Mouse (Mus musculus): ENCODE results near the gene Htr2b. TPM values are rescaled to one million over a fixed set of nuclear protein-coding genes. Genes with fewer than 3 reads are reported as not detected.

The Htr2b gene
- total and polyA plus RNA-seq, 2 experiments, result not detected

GRCm38 (mm10) chr1:86076565-86076964, 35.2 kb downstream of the Htr2b start:
- H3K79me2 ChIP-seq (ENCODE audit: control insufficient read depth, insufficient read depth, low read length), result no peaks in the 10 kb centered on the region; the same call in 1 of the 2 replicates
- H3K9ac ChIP-seq (ENCODE audit: low read depth, low read length), result no peak overlapping the region
- DNase-seq (ENCODE audit: extremely low read depth, low read depth, low spot score), result no peak
- H3K27me3 ChIP-seq (ENCODE audit: control insufficient read depth, insufficient read depth, low read length), result no peaks in the 10 kb centered on the region
- no peak overlapping the region for H3K27ac ChIP-seq (replicated peaks; ENCODE audit: insufficient read depth, low read depth, low read length)
- WGBS, result 97% methylated on average over 2 of the region's 2 CpGs
- no peaks in the 10 kb centered on the region for H3K4me1 ChIP-seq (ENCODE audit: control insufficient read depth, insufficient read depth, low read length)
- TF ChIP-seq CTCF (IDR thresholded peaks at IDR 0.05; ENCODE audit: low read depth, low read length) (no peak), POLR2A (IDR thresholded peaks at IDR 0.05; ENCODE audit: extremely low read depth, insufficient read depth, low read length) (no peak)
- H3K4me3 ChIP-seq (ENCODE audit: insufficient read depth, low read depth, low read length), result no peak overlapping the region
- H3K36me3 ChIP-seq (ENCODE audit: control insufficient read depth, insufficient read depth, low read length), result peaks cover 75% of the 10 kb centered on the region

GRCm38 (mm10) chr1:86064271-86064991, 47.3 kb downstream of the Htr2b start, which contains the start of gene Psmd1:
Psmd1 (plus strand) TSS chr1:86064387.
- peak; percentile 70 for TF ChIP-seq CTCF (IDR thresholded peaks at IDR 0.05; ENCODE audit: low read depth, low read length)
- 0 out of 2 replicates have a peak, but pooled peaks have one; percentile 57 for TF ChIP-seq POLR2A (IDR thresholded peaks at IDR 0.05; ENCODE audit: extremely low read depth, insufficient read depth, low read length)
- DNase-seq (ENCODE audit: extremely low read depth, low read depth, low spot score), result peak; percentile 82
- H3K79me2 ChIP-seq (ENCODE audit: control insufficient read depth, insufficient read depth, low read length), result peaks cover 22% of the 10 kb centered on the region
- H3K4me3 ChIP-seq (ENCODE audit: insufficient read depth, low read depth, low read length), result peak within 1 kb of the TSS; percentile 84
- H3K4me1 ChIP-seq (ENCODE audit: control insufficient read depth, insufficient read depth, low read length), result peaks cover 20% of the 10 kb centered on the region
- under 1% methylated on average over 47 of the region's 47 CpGs for WGBS
- peak within 1 kb of the TSS; percentile 91 for H3K27ac ChIP-seq (replicated peaks; ENCODE audit: insufficient read depth, low read depth, low read length)
- peak within 1 kb of the TSS; percentile 85 for H3K9ac ChIP-seq (ENCODE audit: low read depth, low read length)
- no peaks in the 10 kb centered on the region for H3K27me3 ChIP-seq (ENCODE audit: control insufficient read depth, insufficient read depth, low read length)
- H3K36me3 ChIP-seq (ENCODE audit: control insufficient read depth, insufficient read depth, low read length), result peaks cover 3% of the 10 kb centered on the region; the same call in 1 of the 2 replicates

- WGBS, result 86% methylated on average over 6 of the region's 6 CpGs
- Histone ChIP-seq H3K4me1 (ENCODE audit: control insufficient read depth, insufficient read depth, low read length) (peaks cover 26% of the 10 kb centered on the region), H3K36me3 (ENCODE audit: control insufficient read depth, insufficient read depth, low read length) (no peaks in the 10 kb centered on the region), H3K27me3 (ENCODE audit: control insufficient read depth, insufficient read depth, low read length) (no peaks in the 10 kb centered on the region), H3K9ac (ENCODE audit: low read depth, low read length) (no peak overlapping the region), H3K79me2 (ENCODE audit: control insufficient read depth, insufficient read depth, low read length) (peaks cover 19% of the 10 kb centered on the region), H3K4me3 (ENCODE audit: insufficient read depth, low read depth, low read length) (no peak overlapping the region), H3K27ac (replicated peaks; ENCODE audit: insufficient read depth, low read depth, low read length) (no peak overlapping the region)
- no peak for DNase-seq (ENCODE audit: extremely low read depth, low read depth, low spot score)
- TF ChIP-seq POLR2A (IDR thresholded peaks at IDR 0.05; ENCODE audit: extremely low read depth, insufficient read depth, low read length) (no peak), CTCF (IDR thresholded peaks at IDR 0.05; ENCODE audit: low read depth, low read length) (no peak)
Observed at GRCm38 (mm10) chr1:86062523-86062922, 49.2 kb downstream of the Htr2b start.

GRCm38 (mm10) chr1:86058856-86059769, 52.7 kb downstream of the Htr2b start:
- WGBS, result 3% methylated on average over 21 of the region's 21 CpGs

GRCm38 (mm10) chr1:86056284-86056683, 55.5 kb downstream of the Htr2b start:
- H3K4me3 ChIP-seq (ENCODE audit: insufficient read depth, low read depth, low read length), result no peak overlapping the region
- peak; percentile 100 for DNase-seq (ENCODE audit: extremely low read depth, low read depth, low spot score)
- peak overlapping the region; percentile 46 for H3K9ac ChIP-seq (ENCODE audit: low read depth, low read length)
- peaks cover 39% of the 10 kb centered on the region for H3K4me1 ChIP-seq (ENCODE audit: control insufficient read depth, insufficient read depth, low read length)
- H3K36me3 ChIP-seq (ENCODE audit: control insufficient read depth, insufficient read depth, low read length), result peaks cover 19% of the 10 kb centered on the region
- TF ChIP-seq CTCF (IDR thresholded peaks at IDR 0.05; ENCODE audit: low read depth, low read length) (no peak), POLR2A (IDR thresholded peaks at IDR 0.05; ENCODE audit: extremely low read depth, insufficient read depth, low read length) (no peak)
- 28% methylated on average over 4 of the region's 4 CpGs for WGBS
- no peaks in the 10 kb centered on the region for H3K27me3 ChIP-seq (ENCODE audit: control insufficient read depth, insufficient read depth, low read length)
- H3K79me2 ChIP-seq (ENCODE audit: control insufficient read depth, insufficient read depth, low read length), result no peaks in the 10 kb centered on the region; the same call in 1 of the 2 replicates
- peak overlapping the region; percentile 99 for H3K27ac ChIP-seq (replicated peaks; ENCODE audit: insufficient read depth, low read depth, low read length)

More at GRCm38 (mm10) chr1:86058856-86059769, 52.7 kb downstream of the Htr2b start:
- Histone ChIP-seq H3K27ac (replicated peaks; ENCODE audit: insufficient read depth, low read depth, low read length) (peak overlapping the region; percentile 89), H3K27me3 (ENCODE audit: control insufficient read depth, insufficient read depth, low read length) (no peaks in the 10 kb centered on the region), H3K36me3 (ENCODE audit: control insufficient read depth, insufficient read depth, low read length) (peaks cover 7% of the 10 kb centered on the region; the same call in 1 of the 2 replicates), H3K4me1 (ENCODE audit: control insufficient read depth, insufficient read depth, low read length) (peaks cover 34% of the 10 kb centered on the region), H3K4me3 (ENCODE audit: insufficient read depth, low read depth, low read length) (peak overlapping the region; percentile 19; the same call in 1 of the 2 replicates), H3K9ac (ENCODE audit: low read depth, low read length) (peak overlapping the region; percentile 61), H3K79me2 (ENCODE audit: control insufficient read depth, insufficient read depth, low read length) (no peaks in the 10 kb centered on the region; the same call in 1 of the 2 replicates)
- peak; percentile 95 for DNase-seq (ENCODE audit: extremely low read depth, low read depth, low spot score)
- peak; percentile 99 for TF ChIP-seq CTCF (IDR thresholded peaks at IDR 0.05; ENCODE audit: low read depth, low read length)
- peak; percentile 56; the same call in 1 of the 2 replicates for TF ChIP-seq POLR2A (IDR thresholded peaks at IDR 0.05; ENCODE audit: extremely low read depth, insufficient read depth, low read length)

All from liver, adult 2 months (tissue).